Mouse (Mus musculus) heart, embryonic 15.5 days (tissue): ENCODE results near the gene Helz2. TPM values are rescaled to one million over a fixed set of nuclear protein-coding genes. Genes with fewer than 3 reads are reported as not detected.
"Not testable (repeated sequence)": the region's sequence is repeated elsewhere in the genome, so short reads cannot be mapped to it uniquely, and the experiment has no call there.

ENCODE experiments used
- ATAC-seq: fragments of 200-750 bp; cut with Nextera tagmentation; replicated peaks from 2 replicates; pipeline ENCODE4 v1.8.0; 2017; ENCODE audit warnings: low read depth, moderate TSS enrichment; ENCODE audit not compliant: insufficient number of reproducible peaks, insufficient read depth, low FRiP score
- H3K27ac ChIP-seq: fragments of 300-500 bp; sonication (generic); 2 replicates; pipeline ENCODE4 v1.5.1; 2015; ENCODE audit warnings: mild to moderate bottlenecking, inconsistent platforms
- H3K27me3 ChIP-seq: fragments of 300-500 bp; sonication (generic); 2 replicates; pipeline ENCODE4 v1.6.1; 2015; ENCODE audit warnings: inconsistent platforms
- H3K36me3 ChIP-seq: fragments of 300-500 bp; sonication (generic); 2 replicates; pipeline ENCODE4 v1.6.1; 2015; ENCODE audit warnings: mild to moderate bottlenecking, inconsistent platforms
- H3K4me1 ChIP-seq: fragments of 300-500 bp; sonication (generic); replicated peaks from 2 replicates; pipeline ENCODE4 v1.6.1; 2015; ENCODE audit warnings: inconsistent platforms
- H3K4me2 ChIP-seq: fragments of 300-500 bp; sonication (generic); 2 replicates; pipeline ENCODE4 v1.6.1; 2015; ENCODE audit warnings: inconsistent platforms, mild to moderate bottlenecking, moderate library complexity
- H3K4me3 ChIP-seq: fragments of 300-500 bp; sonication (generic); 2 replicates; pipeline ENCODE4 v1.5.1; 2015; ENCODE audit warnings: mild to moderate bottlenecking, inconsistent platforms
- H3K9ac ChIP-seq: fragments of 300-500 bp; sonication (generic); 2 replicates; pipeline ENCODE4 v1.6.1; 2015; ENCODE audit warnings: mild to moderate bottlenecking, inconsistent platforms
- H3K9me3 ChIP-seq: fragments of 300-500 bp; sonication (generic); replicated peaks from 2 replicates; pipeline ENCODE4 v1.6.1; 2016; ENCODE audit warnings: inconsistent platforms
- WGBS: fragments of 180-500 bp; shearing (Covaris S2); methylation state at CpG from one replicate; pipeline ENCODE4 v1.1.7; 2015; ENCODE audit warnings: mixed read lengths; 5-methylcytosine and 5-hydroxymethylcytosine counted together
- polyA plus RNA-seq: library from polyadenylated mRNA; unstranded; fragments of >200 nt; fragmentation: Nextera tagmentation; extraction: Ambion mirVana; gene quantifications from 2 replicates; pipeline ENCODE4 v1.2.1, GENCODE M21; 2015

The Helz2 gene
- 0.87 and 1.9 TPM in 2 replicates for polyA plus RNA-seq

DNA sequence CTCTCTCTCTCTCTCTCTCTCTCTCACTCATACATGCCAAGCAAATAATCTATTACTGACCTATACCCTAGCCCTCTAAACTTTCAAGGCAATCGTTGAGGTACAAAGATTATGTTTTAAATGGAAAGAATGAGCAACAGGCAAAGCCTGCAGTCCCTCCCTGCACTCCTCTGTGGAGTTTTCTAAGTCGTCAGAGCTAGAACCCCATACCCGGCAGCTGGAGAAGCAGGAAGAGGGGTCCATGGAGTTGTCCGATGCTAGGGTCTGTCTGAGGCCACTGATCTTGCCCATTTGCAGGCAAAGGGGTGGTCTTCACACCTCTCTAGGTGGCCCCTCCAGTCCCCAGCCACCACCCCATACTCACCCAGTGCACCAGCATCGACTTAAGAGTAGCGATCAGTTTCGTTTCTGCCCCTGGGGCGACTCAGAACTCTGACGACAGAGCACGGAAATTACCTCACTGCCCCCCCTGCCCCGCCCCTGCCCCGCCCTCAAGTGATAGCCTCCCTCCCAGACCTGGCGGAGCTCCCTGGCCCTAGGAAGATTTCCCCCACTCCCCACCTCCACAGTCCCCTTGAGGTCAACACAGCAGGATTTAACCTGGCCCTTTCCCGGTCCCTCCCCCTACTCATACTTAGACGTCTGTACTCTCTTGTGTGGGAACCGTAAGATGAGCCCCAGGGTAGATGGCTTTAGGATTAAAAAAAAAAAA lies at the start of gene Helz2:
TSS of gene Helz2 (minus strand) at position 426 of the 712 bp plus-strand sequence.
- H3K9ac ChIP-seq: peak within 1 kb of the TSS; percentile 64
- H3K4me2 ChIP-seq: peak within 1 kb of the TSS; percentile 79
- H3K27ac ChIP-seq: no peak within 1 kb of the TSS
- no peaks in the 10 kb centered on the region for H3K9me3 ChIP-seq
- ATAC-seq: peak; percentile 49; the same call in 1 of the 2 replicates
- H3K27me3 ChIP-seq: no peaks in the 10 kb centered on the region
- no peaks in the 10 kb centered on the region for H3K36me3 ChIP-seq
- H3K4me3 ChIP-seq: peak within 1 kb of the TSS; percentile 66
- WGBS: 8% methylated on average over 16 of the region's 16 CpGs
- peaks cover 15% of the 10 kb centered on the region; the same call in 1 of the 2 replicates for H3K4me1 ChIP-seq

DNA sequence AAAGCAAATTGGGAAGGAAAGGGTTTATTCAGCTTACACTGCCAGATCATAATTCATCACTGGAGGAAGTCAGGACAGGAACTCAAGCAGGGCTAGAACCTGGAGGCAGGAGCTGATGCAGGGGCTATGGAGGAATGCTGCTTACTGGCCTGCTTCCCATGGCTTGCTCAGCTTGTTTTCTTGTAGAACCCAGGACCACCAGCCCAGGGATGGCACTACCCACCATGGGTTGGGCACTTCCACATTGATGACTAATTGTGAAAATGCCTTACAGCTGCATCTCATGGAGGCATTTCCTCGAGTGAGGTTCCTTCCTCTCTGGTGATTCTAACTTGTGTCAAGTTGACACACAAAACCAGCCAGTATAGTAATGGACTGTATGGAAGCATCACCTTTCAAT lies 49.1 kb upstream of the Helz2 start:
- Histone ChIP-seq H3K36me3 (no peaks in the 10 kb centered on the region), H3K4me3 (no peak overlapping the region), H3K27ac (no peak overlapping the region), H3K27me3 (no peaks in the 10 kb centered on the region), H3K9ac (no peak overlapping the region), H3K4me1 (peaks cover 16% of the 10 kb centered on the region), H3K4me2 (no peak overlapping the region), H3K9me3 (no peaks in the 10 kb centered on the region)
- ATAC-seq: no peak
- WGBS: 61% methylated on average over 1 of the region's 1 CpGs

DNA sequence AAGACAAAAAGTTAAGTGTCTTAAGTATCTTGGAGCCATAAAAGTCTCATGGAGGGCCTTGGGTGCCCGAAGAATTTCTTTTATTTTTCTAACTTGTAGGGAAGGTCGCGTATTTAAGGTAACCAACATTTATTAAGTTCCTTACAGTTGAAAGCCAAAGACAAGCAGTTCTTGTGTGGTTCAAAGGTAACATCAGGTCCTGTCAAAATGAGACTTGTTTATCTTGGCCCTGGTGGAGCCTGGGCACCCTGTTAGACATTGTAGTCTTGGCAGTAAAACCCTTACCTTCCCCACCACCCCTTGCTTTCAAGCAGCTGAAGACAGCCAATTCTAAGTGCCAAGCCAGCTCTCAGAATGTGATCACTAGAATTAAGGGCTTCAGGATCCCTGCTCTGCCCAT lies 46.9 kb upstream of the Helz2 start:
- Histone ChIP-seq H3K9ac (peak overlapping the region; percentile 59; the same call in 1 of the 2 replicates), H3K4me1 (peaks cover 16% of the 10 kb centered on the region), H3K4me2 (peak overlapping the region; percentile 71), H3K36me3 (peaks cover 2% of the 10 kb centered on the region; the same call in 1 of the 2 replicates), H3K9me3 (no peaks in the 10 kb centered on the region), H3K27ac (peak overlapping the region; percentile 95), H3K4me3 (peak overlapping the region; percentile 83), H3K27me3 (no peaks in the 10 kb centered on the region)
- WGBS: 70% methylated on average over 3 of the region's 3 CpGs
- no peak for ATAC-seq

GRCm38 (mm10) chr2:181287958-181288350 lies 46.1 kb upstream of the Helz2 start, which contains the start of gene Gmeb2:
Gmeb2 (minus strand) TSS chr2:181288035.
- H3K4me3 ChIP-seq: peak within 1 kb of the TSS; percentile 83

GRCm38 (mm10) chr2:181287338-181287957 lies 45.6 kb upstream of the Helz2 start:
- Histone ChIP-seq H3K9me3 (no peaks in the 10 kb centered on the region), H3K27me3 (no peaks in the 10 kb centered on the region), H3K4me1 (peaks cover 16% of the 10 kb centered on the region), H3K4me2 (peak overlapping the region; percentile 75), H3K9ac (peak overlapping the region; percentile 90), H3K36me3 (peaks cover 2% of the 10 kb centered on the region; the same call in 1 of the 2 replicates), H3K27ac (peak overlapping the region; percentile 95), H3K4me3 (peak overlapping the region; percentile 83)
- peak; percentile 88 for ATAC-seq
- under 1% methylated on average over 37 of the region's 71 CpGs for WGBS

More at GRCm38 (mm10) chr2:181287958-181288350, 46.1 kb upstream of the Helz2 start, which contains the start of gene Gmeb2:
- Histone ChIP-seq H3K27ac (peak within 1 kb of the TSS; percentile 95), H3K4me1 (peaks cover 16% of the 10 kb centered on the region), H3K4me2 (peak within 1 kb of the TSS; percentile 75), H3K9ac (peak within 1 kb of the TSS; percentile 90)
- not testable (repeated sequence) for H3K36me3 ChIP-seq, H3K9me3 ChIP-seq, H3K27me3 ChIP-seq
- under 1% methylated on average over 23 of the region's 38 CpGs for WGBS
- ATAC-seq: peak; percentile 98

DNA sequence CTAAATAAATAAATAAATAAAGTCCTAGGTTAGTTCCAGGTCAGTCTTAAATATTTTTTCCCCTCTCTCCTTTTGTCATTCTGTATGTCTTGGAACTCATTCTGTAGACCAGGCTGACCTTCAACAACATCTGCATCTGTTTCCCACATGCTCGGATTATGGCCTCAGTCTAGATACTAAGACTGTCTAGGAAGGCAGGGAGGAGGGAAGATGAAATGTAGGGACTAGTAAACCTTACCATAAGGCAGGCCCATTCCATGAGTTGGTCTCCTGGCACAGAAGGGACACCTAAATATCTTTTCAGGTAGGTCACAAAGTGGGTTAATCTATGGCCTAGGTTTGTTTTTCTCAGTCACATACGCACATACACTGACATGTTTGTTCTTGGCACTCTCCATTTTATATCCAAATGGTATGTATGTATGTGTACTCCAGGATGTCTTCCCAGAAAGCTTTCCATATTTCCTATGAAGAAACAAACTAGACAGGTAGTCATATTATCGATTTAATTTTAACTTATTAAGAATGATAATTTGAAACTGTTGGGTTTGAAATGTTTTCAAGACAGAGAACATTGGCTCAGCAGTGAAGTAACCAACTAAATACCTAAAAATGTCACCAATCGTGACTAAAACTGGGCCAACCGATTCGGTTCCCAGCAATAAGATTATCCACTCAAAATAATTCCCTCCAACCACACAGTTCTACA lies 45.0 kb upstream of the Helz2 start:
- Histone ChIP-seq H3K36me3 (peaks cover 2% of the 10 kb centered on the region; the same call in 1 of the 2 replicates), H3K9me3 (no peaks in the 10 kb centered on the region), H3K27ac (peak overlapping the region; percentile 95), H3K4me1 (peaks cover 16% of the 10 kb centered on the region), H3K9ac (peak overlapping the region; percentile 90), H3K4me3 (peak overlapping the region; percentile 83), H3K4me2 (peak overlapping the region; percentile 75), H3K27me3 (no peaks in the 10 kb centered on the region)
- WGBS: 48% methylated on average over 6 of the region's 6 CpGs
- no peak for ATAC-seq

- ATAC-seq: no peak
- H3K4me2 ChIP-seq: no peak overlapping the region
- H3K4me1 ChIP-seq: no peaks in the 10 kb centered on the region
- peaks cover 15% of the 10 kb centered on the region for H3K36me3 ChIP-seq
- H3K9me3 ChIP-seq: no peaks in the 10 kb centered on the region
- H3K4me3 ChIP-seq: no peak overlapping the region
- no peak overlapping the region for H3K27ac ChIP-seq
- no peaks in the 10 kb centered on the region for H3K27me3 ChIP-seq
- 85% methylated on average over 1 of the region's 1 CpGs for WGBS
- H3K9ac ChIP-seq: no peak overlapping the region
Observed at GRCm38 (mm10) chr2:181279968-181280367, 38.1 kb upstream of the Helz2 start.

DNA sequence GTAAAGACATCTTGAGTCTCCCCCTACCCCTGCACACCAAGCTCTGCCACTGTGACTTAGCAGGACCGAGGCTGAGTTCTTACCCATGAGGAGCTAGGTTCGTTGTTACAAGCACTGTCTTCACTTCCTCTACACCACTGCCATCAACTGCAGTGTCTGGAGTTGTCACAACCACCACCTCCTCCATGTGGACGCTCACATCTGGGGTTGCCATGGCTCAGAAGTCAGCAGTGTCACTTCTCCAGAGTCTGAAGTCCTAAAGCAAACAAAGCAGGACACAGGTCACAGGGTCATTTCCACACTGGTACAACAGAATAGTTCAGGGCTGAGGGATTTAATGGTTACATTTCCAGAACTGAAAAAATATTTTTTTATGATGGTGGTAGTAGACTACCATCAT lies 36.0 kb upstream of the Helz2 start:
- no peak for ATAC-seq
- H3K9me3 ChIP-seq: no peaks in the 10 kb centered on the region
- no peaks in the 10 kb centered on the region for H3K4me1 ChIP-seq
- no peak overlapping the region for H3K27ac ChIP-seq
- WGBS: 63% methylated on average over 3 of the region's 3 CpGs
- peaks cover 20% of the 10 kb centered on the region for H3K36me3 ChIP-seq
- no peaks in the 10 kb centered on the region for H3K27me3 ChIP-seq
- no peak overlapping the region for H3K9ac ChIP-seq
- no peak overlapping the region for H3K4me2 ChIP-seq
- H3K4me3 ChIP-seq: no peak overlapping the region

DNA sequence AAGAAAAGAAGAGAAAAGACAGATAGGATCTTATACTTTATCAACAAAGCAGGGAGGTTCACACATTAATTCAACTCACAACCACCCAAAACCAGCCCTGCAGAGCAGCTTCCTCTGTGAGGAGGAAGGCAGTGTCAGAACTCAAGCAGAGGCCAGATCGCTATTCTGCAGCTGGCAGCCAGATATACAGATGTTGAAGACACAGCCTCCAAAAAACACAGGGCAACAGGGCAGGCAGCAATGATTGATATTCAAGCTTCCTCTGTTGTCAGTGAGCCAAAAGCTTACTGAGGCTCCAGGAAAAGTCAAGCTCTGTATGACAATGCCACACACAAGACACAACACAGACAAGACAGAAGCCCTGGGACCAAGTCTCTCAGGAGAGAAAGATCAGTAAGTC lies 34.9 kb upstream of the Helz2 start:
- Histone ChIP-seq H3K4me2 (no peak overlapping the region), H3K9ac (no peak overlapping the region), H3K27me3 (no peaks in the 10 kb centered on the region), H3K27ac (no peak overlapping the region), H3K9me3 (no peaks in the 10 kb centered on the region), H3K36me3 (peaks cover 20% of the 10 kb centered on the region), H3K4me3 (no peak overlapping the region), H3K4me1 (no peaks in the 10 kb centered on the region)
- 60% methylated on average over 1 of the region's 1 CpGs for WGBS
- ATAC-seq: no peak

GRCm38 (mm10) chr2:181274639-181275038 lies 32.8 kb upstream of the Helz2 start:
- no peak for ATAC-seq
- peaks cover 32% of the 10 kb centered on the region for H3K36me3 ChIP-seq
- WGBS: 86% methylated on average over 4 of the region's 4 CpGs

GRCm38 (mm10) chr2:181273829-181274228 lies 32.0 kb upstream of the Helz2 start:
- no peak overlapping the region for H3K27ac ChIP-seq
- peaks cover 40% of the 10 kb centered on the region for H3K36me3 ChIP-seq
- ATAC-seq: no peak
- no peaks in the 10 kb centered on the region for H3K27me3 ChIP-seq
- H3K9ac ChIP-seq: no peak overlapping the region
- no peaks in the 10 kb centered on the region for H3K4me1 ChIP-seq
- no peaks in the 10 kb centered on the region for H3K9me3 ChIP-seq
- 85% methylated on average over 2 of the region's 2 CpGs for WGBS
- no peak overlapping the region for H3K4me2 ChIP-seq
- H3K4me3 ChIP-seq: no peak overlapping the region

More at GRCm38 (mm10) chr2:181274639-181275038, 32.8 kb upstream of the Helz2 start:
- no peak overlapping the region for H3K9ac ChIP-seq
- no peak overlapping the region for H3K4me3 ChIP-seq
- H3K4me1 ChIP-seq: no peaks in the 10 kb centered on the region
- no peak overlapping the region for H3K27ac ChIP-seq
- no peaks in the 10 kb centered on the region for H3K27me3 ChIP-seq
- H3K4me2 ChIP-seq: no peak overlapping the region
- H3K9me3 ChIP-seq: no peaks in the 10 kb centered on the region
